Comparison of ENCODE assay signal across 20 mouse cellular contexts in genomic region chr19:17339563-17339962, GRCm38 (mm10). TPM values are rescaled to one million over a fixed set of nuclear protein-coding genes. Genes with fewer than 3 reads are reported as not detected.
DNase-seq lines count a peak whose midpoint lies in the region; ATAC-seq and TF ChIP-seq lines count a peak whose summit lies in the region.
"Had no signal": no experiment of that assay in that cellular context is flagged by ENCODE, and none has a peak within 500 bp of the region (broad histone marks: within the 10 kb centered on the region; RNA-seq: fewer than 3 reads in every experiment).

No protein-coding gene starts in this region.

- no peak overlapping the region for H3K9ac ChIP-seq in liver, embryonic 12.5 days
- no peak overlapping the region for H3K9ac ChIP-seq in liver, embryonic 11.5 days (ENCODE audit: low read depth, low read length)
- H3K9ac ChIP-seq: forebrain, postnatal 0 days; limb, embryonic 15.5 days; neural tube, embryonic 13.5 days had no signal

- ATAC-seq in liver, embryonic 12.5 days, result no peak
- ATAC-seq in liver, embryonic 11.5 days (replicated peaks; ENCODE audit: low FRiP score), result no peak
- peak; percentile 53 to 74 for ATAC-seq in hematopoietic stem cell, adult 5-6 weeks (replicated peaks in 1 of 2; ENCODE audit: insufficient read depth in 1 of 2, low FRiP score in 2 of 2, low TSS enrichment in 1 of 2, low read depth in 1 of 2, poor library complexity in 2 of 2, severe bottlenecking in 2 of 2)
- peak; percentile 52 for ATAC-seq in megakaryocyte progenitor cell, adult 5-6 weeks (replicated peaks; ENCODE audit: poor library complexity)
- ATAC-seq: forebrain, postnatal 0 days; midbrain, embryonic 16.5 days had no signal

- no peak overlapping the region for H3K4me2 ChIP-seq in liver, embryonic 12.5 days
- H3K4me2 ChIP-seq in liver, embryonic 11.5 days, result no peak overlapping the region
- H3K4me2 ChIP-seq: heart, embryonic 11.5 days; limb, embryonic 15.5 days; neural tube, embryonic 13.5 days had no signal

- no peaks in the 10 kb centered on the region for H3K27me3 ChIP-seq in liver, embryonic 12.5 days (replicated peaks)
- H3K27me3 ChIP-seq in liver, embryonic 11.5 days (replicated peaks; ENCODE audit: control insufficient read depth, insufficient read depth, low read length), result no peaks in the 10 kb centered on the region
- H3K27me3 ChIP-seq: limb, embryonic 15.5 days; neural tube, embryonic 13.5 days had no signal

- no peak for TF ChIP-seq CTCF in gastrocnemius, adult 2 months (IDR thresholded peaks at IDR 0.05)

- H3K4me1 ChIP-seq in liver, embryonic 12.5 days, result peaks cover 96% of the 10 kb centered on the region
- peaks cover 45% of the 10 kb centered on the region for H3K4me1 ChIP-seq in liver, embryonic 11.5 days (replicated peaks; ENCODE audit: control insufficient read depth, insufficient read depth, low read length)
- H3K4me1 ChIP-seq: limb, embryonic 15.5 days had no signal

- H3K4me3 ChIP-seq in liver, embryonic 12.5 days, result no peak overlapping the region
- no peak overlapping the region for H3K4me3 ChIP-seq in liver, embryonic 11.5 days (ENCODE audit: low read depth, low read length)
- H3K4me3 ChIP-seq in gastrocnemius, adult 2 months, result no peak overlapping the region
- H3K4me3 ChIP-seq: limb, embryonic 15.5 days; neural tube, embryonic 13.5 days had no signal

- 88% methylated on average over 2 of the region's 2 CpGs for WGBS in liver, embryonic 12.5 days (ENCODE audit: insufficient replicate concordance)
- WGBS in liver, embryonic 11.5 days, result 88% methylated on average over 2 of the region's 2 CpGs

- intact Hi-C loops in gastrocnemius, adult 2 months (cut with DNase I), result no loop called here

- H3K9me3 ChIP-seq in liver, embryonic 12.5 days (replicated peaks), result no peaks in the 10 kb centered on the region
- H3K9me3 ChIP-seq in liver, embryonic 11.5 days (ENCODE audit: control insufficient read depth, low read length), result no peaks in the 10 kb centered on the region
- H3K9me3 ChIP-seq: limb, embryonic 15.5 days; neural tube, embryonic 13.5 days had no signal

- peaks cover 63% of the 10 kb centered on the region for H3K36me3 ChIP-seq in liver, embryonic 12.5 days
- H3K36me3 ChIP-seq in liver, embryonic 11.5 days (ENCODE audit: control insufficient read depth, insufficient read depth, low read length), result no peaks in the 10 kb centered on the region; the same call in 1 of the 2 replicates
- H3K36me3 ChIP-seq: limb, embryonic 15.5 days; neural tube, embryonic 13.5 days had no signal

- DNase-seq in liver, embryonic 11.5 days (ENCODE audit: low spot score), result no peak
- peak; percentile 40 for DNase-seq in CD4-positive helper T cell, adult 2 months (ENCODE audit: low read depth, low spot score)
- DNase-seq in right cerebral cortex, postnatal 10 days (ENCODE audit: low spot score in 2 of 2), result no peak
- DNase-seq in left cerebral cortex, adult 18-20 months (ENCODE audit: low spot score in 2 of 2), result no peak
- no peak for DNase-seq in gastrocnemius, adult 2 months
- DNase-seq: adrenal gland, postnatal 25 days; cerebellum, postnatal 14 days; forebrain, postnatal 0 days; gastrocnemius, postnatal 10 days; heart, postnatal 4 days; lung, postnatal 4 days; thymus, adult 18-20 months had no signal

- peak overlapping the region; percentile 68 for H3K27ac ChIP-seq in liver, embryonic 12.5 days
- H3K27ac ChIP-seq in liver, embryonic 11.5 days (ENCODE audit: low read depth, low read length), result no peak overlapping the region
- H3K27ac ChIP-seq in gastrocnemius, adult 2 months, result no peak overlapping the region
- H3K27ac ChIP-seq: kidney, postnatal 0 days; limb, embryonic 15.5 days; neural tube, embryonic 13.5 days had no signal

RNA-seq across cellular contexts. Expression of gene Gcnt1, which starts 33.1 kb away (rescaled TPM):
- 25.2 and 25.9 TPM in 2 replicates for polyA plus RNA-seq in liver, embryonic 12.5 days (2016; fragmentation: Nextera tagmentation; extraction: Ambion mirVana)
- 26.0 and 28.8 TPM in 2 replicates for polyA plus RNA-seq in liver, embryonic 11.5 days (2014; fragmentation: Nextera tagmentation; extraction: Ambion mirVana)
- total RNA-seq in hematopoietic stem cell, adult 5-6 weeks (2017), result 30.8 and 38.0 TPM in 2 replicates
- 19.3 and 21.9 TPM in 2 replicates for total RNA-seq in megakaryocyte progenitor cell, adult 5-6 weeks (2015)
- total RNA-seq in megakaryocyte progenitor cell, adult 5-6 weeks (2017), result 25.9 and 26.1 TPM in 2 replicates
- total RNA-seq in left cerebral cortex, adult 18-20 months (2021), result 1 to 10 TPM; 2.6 to 3.1 TPM
- total RNA-seq in gastrocnemius, adult 2 months (2021), result under 1 TPM; 0.41 to 0.95 TPM

RNA-seq across cellular contexts. Expression of gene Rfk, which starts 54.3 kb away (rescaled TPM):
- polyA plus RNA-seq in liver, embryonic 12.5 days (2016; fragmentation: Nextera tagmentation; extraction: Ambion mirVana), result 79.8 and 85.5 TPM in 2 replicates
- 86.0 and 88.3 TPM in 2 replicates for polyA plus RNA-seq in liver, embryonic 11.5 days (2014; fragmentation: Nextera tagmentation; extraction: Ambion mirVana)
- 36.5 and 45.1 TPM in 2 replicates for total RNA-seq in hematopoietic stem cell, adult 5-6 weeks (2017)
- total RNA-seq in megakaryocyte progenitor cell, adult 5-6 weeks (2015), result 74.3 and 75.3 TPM in 2 replicates
- 26.6 and 26.9 TPM in 2 replicates for total RNA-seq in megakaryocyte progenitor cell, adult 5-6 weeks (2017)
- 10 to 100 TPM; 61.8 to 67.4 TPM for total RNA-seq in left cerebral cortex, adult 18-20 months (2021)
- total RNA-seq in gastrocnemius, adult 2 months (2021), result 10 to 100 TPM; 62.3 to 74.5 TPM

Comparison
In these comparisons a context has a peak if more than half of its experiments do, and no peak if none do; other contexts are left out.
1. ATAC-seq: peak in hematopoietic stem cell, adult 5-6 weeks (2 of 2) and megakaryocyte progenitor cell, adult 5-6 weeks (single experiment); none in liver, embryonic 12.5 days (single experiment) and liver, embryonic 11.5 days (single experiment).